Mouse (Mus musculus): ENCODE data around the gene Zbtb4. TPM values are rescaled to one million over a fixed set of nuclear protein-coding genes. Genes with fewer than 3 reads are reported as not detected.

Zbtb4 gene
- polyA plus RNA-seq, 1 experiment from 2014 or later = 5.4 TPM

GRCm38 (mm10) chr11:69754233-69754632, 11.5 kb upstream of the Zbtb4 start:
- Histone ChIP-seq H3K36me3 (0 out of 2 replicates have a peak, but pooled peaks cover 2% of the 10 kb centered on the region), H3K27ac (no peak overlapping the region), H3K4me2 (no peak overlapping the region), H3K4me3 (no peak overlapping the region), H3K9ac (no peak overlapping the region), H3K27me3 (no peaks in the 10 kb centered on the region), H3K9me3 (no peaks in the 10 kb centered on the region), H3K4me1 (peaks cover 28% of the 10 kb centered on the region)
- no peak for ATAC-seq (ENCODE audit: insufficient number of reproducible peaks, low FRiP score, low TSS enrichment, low read depth)
- 89% methylated on average over 5 of the region's 5 CpGs for WGBS

- no peak overlapping the region for H3K27ac ChIP-seq
- 47% methylated on average over 3 of the region's 3 CpGs for WGBS
- ATAC-seq (ENCODE audit: insufficient number of reproducible peaks, low FRiP score, low TSS enrichment, low read depth) = no peak
- H3K36me3 ChIP-seq = no peaks in the 10 kb centered on the region
- peaks cover 31% of the 10 kb centered on the region for H3K4me1 ChIP-seq
- no peak overlapping the region for H3K9ac ChIP-seq
- no peaks in the 10 kb centered on the region for H3K27me3 ChIP-seq
- H3K9me3 ChIP-seq = no peaks in the 10 kb centered on the region
- no peak overlapping the region for H3K4me2 ChIP-seq
- no peak overlapping the region for H3K4me3 ChIP-seq
Measured at GRCm38 (mm10) chr11:69754701-69755100, 11.0 kb upstream of the Zbtb4 start.

- peak overlapping the region; percentile 100 for H3K27ac ChIP-seq
- peak overlapping the region; percentile 56 for H3K4me3 ChIP-seq
- H3K27me3 ChIP-seq = no peaks in the 10 kb centered on the region
- no peak for ATAC-seq (ENCODE audit: insufficient number of reproducible peaks, low FRiP score, low TSS enrichment, low read depth)
- H3K9ac ChIP-seq = peak overlapping the region; percentile 62
- no peaks in the 10 kb centered on the region for H3K36me3 ChIP-seq
- 35% methylated on average over 9 of the region's 9 CpGs for WGBS
- H3K9me3 ChIP-seq = no peaks in the 10 kb centered on the region
- H3K4me1 ChIP-seq = peaks cover 40% of the 10 kb centered on the region
- H3K4me2 ChIP-seq = peak overlapping the region; percentile 60
Measured at GRCm38 (mm10) chr11:69757303-69758089, 8.2 kb upstream of the Zbtb4 start.

- peak overlapping the region; percentile 100 for H3K27ac ChIP-seq
- 1% methylated on average over 26 of the region's 26 CpGs for WGBS
- peak; percentile 87 for ATAC-seq (ENCODE audit: insufficient number of reproducible peaks, low FRiP score, low TSS enrichment, low read depth)
- H3K27me3 ChIP-seq = no peaks in the 10 kb centered on the region
- no peaks in the 10 kb centered on the region for H3K36me3 ChIP-seq
- H3K4me3 ChIP-seq = peak overlapping the region; percentile 56
- H3K9me3 ChIP-seq = no peaks in the 10 kb centered on the region
- peak overlapping the region; percentile 62 for H3K9ac ChIP-seq
- peak overlapping the region; percentile 60 for H3K4me2 ChIP-seq
- peaks cover 38% of the 10 kb centered on the region for H3K4me1 ChIP-seq
Measured at GRCm38 (mm10) chr11:69758090-69758456, 7.6 kb upstream of the Zbtb4 start.

- H3K27ac ChIP-seq = peak within 1 kb of the TSS; percentile 100
- peak; percentile 95 for ATAC-seq (ENCODE audit: insufficient number of reproducible peaks, low FRiP score, low TSS enrichment, low read depth)
- H3K36me3 ChIP-seq = no peaks in the 10 kb centered on the region
- peak within 1 kb of the TSS; percentile 80 for H3K4me2 ChIP-seq
- peak within 1 kb of the TSS; percentile 56 for H3K4me3 ChIP-seq
- H3K9ac ChIP-seq = peak within 1 kb of the TSS; percentile 62
- no peaks in the 10 kb centered on the region for H3K9me3 ChIP-seq
- under 1% methylated on average over 35 of the region's 36 CpGs for WGBS
- H3K27me3 ChIP-seq = no peaks in the 10 kb centered on the region
- peaks cover 37% of the 10 kb centered on the region for H3K4me1 ChIP-seq
Measured at GRCm38 (mm10) chr11:69758478-69758970, 7.2 kb upstream of the Zbtb4 start, which contains the start of gene Polr2a. Polr2a (minus strand) TSS chr11:69758637.

- Histone ChIP-seq H3K4me2 (peak overlapping the region; percentile 80), H3K9ac (peak overlapping the region; percentile 51), H3K9me3 (no peaks in the 10 kb centered on the region), H3K36me3 (no peaks in the 10 kb centered on the region), H3K4me3 (peak overlapping the region; percentile 56), H3K27me3 (no peaks in the 10 kb centered on the region), H3K4me1 (peaks cover 37% of the 10 kb centered on the region), H3K27ac (peak overlapping the region; percentile 100)
- ATAC-seq (ENCODE audit: insufficient number of reproducible peaks, low FRiP score, low TSS enrichment, low read depth) = peak; percentile 89
- WGBS = under 1% methylated on average over 37 of the region's 37 CpGs
Measured at GRCm38 (mm10) chr11:69758971-69759721, 6.6 kb upstream of the Zbtb4 start.

- 79% methylated on average over 14 of the region's 14 CpGs for WGBS
- no peak overlapping the region for H3K9ac ChIP-seq
- peaks cover 37% of the 10 kb centered on the region for H3K4me1 ChIP-seq
- no peaks in the 10 kb centered on the region for H3K27me3 ChIP-seq
- peak overlapping the region; percentile 100 for H3K27ac ChIP-seq
- H3K4me2 ChIP-seq = peak overlapping the region; percentile 80
- H3K4me3 ChIP-seq = peak overlapping the region; percentile 56; the same call in 1 of the 2 replicates
- no peak for ATAC-seq (ENCODE audit: insufficient number of reproducible peaks, low FRiP score, low TSS enrichment, low read depth)
- H3K9me3 ChIP-seq = no peaks in the 10 kb centered on the region
- no peaks in the 10 kb centered on the region for H3K36me3 ChIP-seq
Measured at GRCm38 (mm10) chr11:69760160-69760900, 5.4 kb upstream of the Zbtb4 start.

GRCm38 (mm10) chr11:69760901-69761200, 4.9 kb upstream of the Zbtb4 start:
- no peak overlapping the region for H3K4me2 ChIP-seq
- H3K4me3 ChIP-seq = no peak overlapping the region

GRCm38 (mm10) chr11:69761868-69762267, 3.8 kb upstream of the Zbtb4 start, which contains the start of gene Slc35g3:
Slc35g3 (minus strand) TSS chr11:69761968.
- H3K36me3 ChIP-seq = no peaks in the 10 kb centered on the region
- H3K27me3 ChIP-seq = no peaks in the 10 kb centered on the region
- H3K9ac ChIP-seq = no peak within 1 kb of the TSS
- H3K27ac ChIP-seq = peak within 1 kb of the TSS; percentile 100; the same call in 1 of the 2 replicates
- no peak for ATAC-seq (ENCODE audit: insufficient number of reproducible peaks, low FRiP score, low TSS enrichment, low read depth)
- H3K4me2 ChIP-seq = no peak within 1 kb of the TSS
- no peak within 1 kb of the TSS for H3K4me3 ChIP-seq
- H3K4me1 ChIP-seq = peaks cover 29% of the 10 kb centered on the region
- H3K9me3 ChIP-seq = no peaks in the 10 kb centered on the region
- 55% methylated on average over 1 of the region's 1 CpGs for WGBS

More at GRCm38 (mm10) chr11:69760901-69761200, 4.9 kb upstream of the Zbtb4 start:
- Histone ChIP-seq H3K9ac (no peak overlapping the region), H3K4me1 (peaks cover 34% of the 10 kb centered on the region), H3K36me3 (no peaks in the 10 kb centered on the region), H3K27me3 (no peaks in the 10 kb centered on the region), H3K27ac (peak overlapping the region; percentile 100; the same call in 1 of the 2 replicates), H3K9me3 (no peaks in the 10 kb centered on the region)
- WGBS = 91% methylated on average over 7 of the region's 7 CpGs
- no peak for ATAC-seq (ENCODE audit: insufficient number of reproducible peaks, low FRiP score, low TSS enrichment, low read depth)

- no peak overlapping the region for H3K4me2 ChIP-seq
- ATAC-seq (ENCODE audit: insufficient number of reproducible peaks, low FRiP score, low TSS enrichment, low read depth) = no peak
- H3K4me3 ChIP-seq = no peak overlapping the region
- no peaks in the 10 kb centered on the region for H3K9me3 ChIP-seq
- H3K27ac ChIP-seq = no peak overlapping the region
- H3K9ac ChIP-seq = no peak overlapping the region
- 68% methylated on average over 7 of the region's 7 CpGs for WGBS
- peaks cover 35% of the 10 kb centered on the region for H3K4me1 ChIP-seq
- H3K36me3 ChIP-seq = no peaks in the 10 kb centered on the region
- no peaks in the 10 kb centered on the region for H3K27me3 ChIP-seq
Measured at GRCm38 (mm10) chr11:69763551-69763950, 2.2 kb upstream of the Zbtb4 start.

GRCm38 (mm10) chr11:69766126-69766609, 456 bp downstream of the Zbtb4 start:
- Histone ChIP-seq H3K4me1 (peaks cover 33% of the 10 kb centered on the region), H3K27me3 (no peaks in the 10 kb centered on the region), H3K4me3 (peak overlapping the region; percentile 90), H3K9ac (peak overlapping the region; percentile 92), H3K36me3 (0 out of 2 replicates have a peak, but pooled peaks cover 4% of the 10 kb centered on the region), H3K9me3 (no peaks in the 10 kb centered on the region), H3K4me2 (peak overlapping the region; percentile 71), H3K27ac (peak overlapping the region; percentile 94)
- under 1% methylated on average over 37 of the region's 37 CpGs for WGBS
- ATAC-seq (ENCODE audit: insufficient number of reproducible peaks, low FRiP score, low TSS enrichment, low read depth) = peak; percentile 73

All from limb, embryonic 15.5 days (tissue).